Mouse (Mus musculus): ENCODE measurements at regions not wholly inside any gene's neighbourhood (a gene's known extent, or its start where the extent isn't known, plus 50 kb on each side); places are given as distances from the start of the nearest gene placed in this dataset.
A peak's percentile ranks its signal among the peaks of the same experiment; 100 is the strongest.

DNA sequence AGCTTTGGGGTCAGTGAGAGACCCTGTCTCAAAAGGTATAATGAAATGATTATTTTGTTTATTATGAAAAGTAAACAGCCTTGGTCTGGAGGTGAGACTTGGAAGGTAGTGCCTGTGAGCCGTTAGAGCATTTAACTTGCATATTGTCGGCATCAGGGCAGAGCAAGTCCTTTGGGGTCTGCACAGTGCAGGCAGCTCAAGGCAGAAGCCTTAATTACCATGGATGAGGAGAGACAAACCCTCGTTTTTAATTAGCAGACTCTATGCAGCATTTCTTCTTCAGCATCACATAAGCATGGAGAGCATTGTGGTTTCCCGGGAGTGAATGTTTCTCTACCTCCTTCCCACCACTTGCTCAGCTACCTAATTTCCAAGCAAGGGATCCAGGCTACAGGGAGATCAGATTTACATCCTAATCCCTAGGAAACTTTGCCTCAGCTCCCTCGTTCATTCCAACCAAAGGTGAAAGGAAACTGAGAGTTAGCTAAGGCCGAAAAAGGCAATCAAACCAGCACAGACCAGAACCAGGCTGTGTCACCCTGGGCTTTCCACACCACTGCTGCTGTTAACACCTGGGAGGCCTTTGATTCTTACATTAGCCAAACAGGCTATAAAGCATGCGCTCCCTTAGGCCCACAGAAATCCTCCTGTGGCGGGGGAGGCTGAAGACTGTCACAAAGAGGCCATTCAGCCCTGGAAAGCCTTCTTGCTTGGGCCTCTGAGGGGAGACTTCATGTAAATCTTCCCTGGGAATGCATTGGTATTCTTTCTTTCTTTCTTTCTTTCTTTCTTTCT is 120.9 kb upstream of the Trib2 start:
- DNase-seq, result no peak

DNA sequence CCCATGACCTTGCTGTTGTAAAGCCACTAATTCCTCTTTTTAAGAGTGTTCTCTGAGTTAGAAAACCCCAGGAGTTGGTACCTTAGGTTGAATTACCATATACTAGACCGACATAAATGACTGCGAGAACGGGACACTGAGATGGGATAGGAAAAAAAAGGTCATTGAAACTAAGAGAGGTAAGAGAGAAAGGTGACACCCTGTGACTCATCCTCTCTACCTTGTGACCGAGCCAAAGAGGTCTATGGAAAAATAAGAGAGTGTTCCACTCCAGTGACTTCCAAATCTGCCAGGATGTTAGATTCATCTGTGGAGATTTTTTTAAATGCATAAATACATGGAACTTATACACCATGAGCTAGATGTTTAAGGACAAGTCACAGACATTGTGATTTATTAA is 115.3 kb upstream of the Trib2 start:
- DNase-seq, result no peak

DNA sequence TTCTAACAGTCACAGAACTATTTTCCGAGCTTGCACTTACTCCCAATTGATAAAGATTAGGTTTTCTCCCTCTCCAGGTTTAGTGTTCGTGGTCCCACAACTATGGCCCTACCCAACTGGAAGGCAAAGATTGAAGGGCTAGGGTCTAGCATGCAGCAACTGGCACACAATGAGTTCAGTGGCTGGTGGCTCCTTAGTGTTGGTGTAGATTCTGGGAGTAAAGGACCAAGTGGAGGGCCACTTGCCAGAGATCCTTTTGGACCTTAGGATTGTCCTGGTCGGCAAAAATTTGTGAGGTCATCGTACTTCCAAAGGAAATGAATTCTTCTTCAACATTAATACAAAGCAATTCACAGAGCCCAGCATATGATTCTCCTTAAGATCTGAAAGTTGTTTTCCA is 114.8 kb upstream of the Trib2 start:
- DNase-seq, result no peak

DNA sequence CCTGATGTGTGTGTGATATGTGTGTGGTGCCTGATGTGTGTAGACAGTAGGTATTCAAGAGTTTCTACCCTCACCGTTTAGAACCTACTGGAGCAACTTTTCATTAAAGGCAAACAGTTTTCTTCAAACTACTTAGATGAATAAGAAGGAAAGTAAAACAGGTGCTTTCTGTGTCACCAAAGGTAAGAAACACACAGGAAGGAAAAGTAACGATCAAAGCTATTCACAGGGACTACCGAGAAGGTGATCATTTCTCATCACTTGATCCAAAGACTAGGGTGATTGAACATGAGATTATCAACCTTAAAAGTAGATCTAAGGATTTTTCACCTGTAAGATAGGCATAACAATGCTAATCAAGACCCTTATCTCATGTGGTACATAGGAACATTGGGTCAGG is 113.4 kb upstream of the Trib2 start:
- no peak for DNase-seq

DNA sequence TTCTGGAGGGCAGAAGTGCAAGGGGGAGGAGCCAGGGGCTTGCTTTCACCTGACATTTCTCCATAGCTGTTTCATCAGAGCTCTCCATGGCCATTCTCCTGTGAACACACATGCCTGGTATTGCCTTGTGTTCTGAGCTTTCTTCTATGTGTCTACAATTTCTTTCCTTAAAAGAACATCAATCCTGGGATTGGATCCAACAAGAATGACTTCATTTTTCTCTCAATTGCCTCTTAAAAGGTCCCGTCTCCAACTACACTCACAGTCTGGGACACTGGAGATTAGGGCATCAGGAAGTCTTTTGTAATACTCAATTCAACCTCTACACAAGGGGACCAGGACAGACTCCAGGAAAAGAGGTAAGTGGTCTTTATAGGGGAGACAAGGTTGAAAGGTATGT is 112.8 kb upstream of the Trib2 start:
- no peak for DNase-seq

DNA sequence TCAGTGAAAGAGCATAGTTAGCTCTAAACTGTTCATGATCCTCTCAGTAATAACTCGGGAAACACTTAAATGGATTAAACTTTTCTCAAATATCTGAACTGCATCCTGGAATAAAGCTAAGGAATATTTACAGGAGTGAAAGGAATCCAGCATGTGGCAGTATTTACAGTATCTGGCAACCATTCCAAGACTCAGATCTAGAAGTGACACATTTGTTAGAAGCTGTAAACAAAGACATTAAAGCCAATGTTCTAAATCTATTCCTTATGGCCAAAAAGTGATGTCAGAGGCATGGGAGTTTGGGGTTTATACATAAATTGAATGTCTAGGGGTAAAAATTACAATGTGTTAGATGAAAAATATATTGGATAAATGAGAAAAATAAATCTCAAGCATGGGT is 101.6 kb upstream of the Trib2 start:
- no peak for DNase-seq

DNA sequence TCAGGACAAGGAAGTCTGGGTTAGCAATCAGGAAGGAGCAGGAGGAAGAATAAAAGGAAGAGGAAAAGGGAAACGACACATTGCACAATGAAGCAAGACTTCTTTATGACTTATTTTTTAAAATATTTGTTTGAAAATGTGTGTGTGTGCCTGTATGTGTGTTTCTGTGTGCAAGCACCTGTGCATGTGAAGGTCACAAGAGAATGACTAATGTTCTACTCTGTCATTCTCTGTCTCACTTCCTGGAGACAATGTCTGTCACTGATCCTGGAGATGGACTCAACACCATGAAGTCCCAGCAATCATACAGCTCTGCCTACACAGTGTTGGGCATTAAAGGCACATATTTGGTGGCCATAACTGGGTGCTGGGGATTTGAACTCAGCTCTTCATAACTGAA is 96.2 kb upstream of the Trib2 start:
- no peak for DNase-seq

DNA sequence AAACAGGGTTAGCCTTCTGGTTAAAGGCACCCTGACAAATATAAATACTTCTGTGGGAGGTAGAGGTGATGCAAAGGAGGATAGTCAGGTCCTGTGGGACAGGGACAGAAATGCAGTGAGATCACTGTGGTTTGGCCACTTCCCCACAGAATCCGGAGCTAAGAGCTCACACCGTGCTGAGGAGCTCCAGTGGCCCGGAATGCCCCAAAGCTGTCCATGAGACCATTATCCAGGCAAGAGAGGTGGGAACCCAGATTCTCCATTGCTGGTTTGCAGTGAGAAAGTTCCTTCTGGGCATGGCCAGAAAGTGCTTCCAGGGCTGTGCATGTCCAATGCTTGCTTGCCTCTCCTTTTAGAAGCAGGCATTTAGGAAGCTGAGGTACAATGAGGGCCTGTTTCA is 95.8 kb upstream of the Trib2 start:
- DNase-seq, result no peak

DNA sequence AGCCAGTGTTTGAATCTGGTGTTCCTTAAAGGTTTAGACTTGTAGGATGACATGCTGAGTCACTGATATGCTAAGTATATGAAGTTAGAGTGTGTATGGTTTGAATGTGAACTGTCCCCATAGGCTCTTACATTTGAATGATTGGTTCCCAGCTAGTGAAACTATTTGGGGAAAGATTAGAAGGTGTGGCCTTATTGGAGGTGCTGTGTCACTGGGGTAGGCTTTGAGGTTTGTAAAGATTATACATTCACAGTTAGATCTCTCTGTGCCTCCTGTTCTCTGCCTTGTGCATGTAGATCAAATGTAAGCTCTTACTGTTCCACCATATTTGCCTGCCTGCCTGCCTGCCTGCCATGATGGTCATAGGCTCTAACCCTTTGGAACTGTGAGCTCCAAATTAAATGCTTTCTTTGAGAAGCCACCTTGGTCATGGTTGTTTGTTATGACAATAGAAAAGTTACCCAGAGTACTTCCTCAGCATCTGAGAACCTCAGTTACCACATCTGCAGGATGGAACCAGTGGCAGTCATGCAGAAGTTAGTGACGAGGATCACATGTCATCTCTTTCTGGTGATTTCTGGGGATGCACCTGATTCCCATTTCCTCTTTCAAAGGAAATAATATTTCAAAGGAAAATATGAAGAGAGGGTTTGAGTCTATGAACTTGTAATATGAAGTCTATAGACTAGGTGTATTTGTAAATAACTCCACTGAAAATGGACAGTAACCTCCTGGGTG is 94.7 kb upstream of the Trib2 start:
- no peak for DNase-seq

DNA sequence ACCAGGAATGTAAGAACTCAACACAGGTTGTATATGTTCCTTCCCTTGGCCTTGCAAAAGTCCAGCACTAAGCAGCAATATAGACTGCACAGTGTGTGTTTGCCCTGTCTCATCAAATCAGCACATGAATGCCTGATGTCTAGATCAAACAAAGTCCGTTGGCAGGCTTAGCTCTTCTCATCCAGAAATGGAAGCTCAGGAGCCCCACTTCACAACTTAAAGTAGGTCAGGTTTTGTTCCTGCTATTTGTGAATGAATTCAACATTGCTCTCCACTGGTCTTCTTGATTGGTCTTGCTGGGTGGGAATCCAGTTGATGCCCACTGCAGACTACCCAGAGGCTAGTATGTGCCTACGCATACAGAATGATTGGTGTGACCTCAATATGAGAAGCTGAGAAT is 80.8 kb upstream of the Trib2 start:
- DNase-seq, result no peak

DNA sequence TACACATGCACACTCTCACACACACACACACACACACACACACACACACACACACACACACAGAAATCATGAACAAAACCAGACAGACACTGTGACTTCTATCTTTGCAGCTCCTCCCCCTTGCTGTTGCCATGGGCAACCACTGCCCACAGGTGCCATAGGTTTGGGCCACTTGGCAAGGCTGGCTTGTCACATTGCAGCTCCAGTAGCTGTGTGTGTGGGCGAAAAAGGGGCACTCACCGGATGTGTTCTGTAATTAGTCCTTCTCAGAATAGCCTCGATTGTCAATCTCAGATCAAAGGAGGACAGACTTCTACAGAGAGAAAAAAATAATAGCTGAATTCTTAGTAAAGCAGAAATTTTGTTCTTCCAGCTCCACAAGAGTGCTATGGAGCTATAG is 79.8 kb upstream of the Trib2 start:
- peak; percentile 26 for DNase-seq

DNA sequence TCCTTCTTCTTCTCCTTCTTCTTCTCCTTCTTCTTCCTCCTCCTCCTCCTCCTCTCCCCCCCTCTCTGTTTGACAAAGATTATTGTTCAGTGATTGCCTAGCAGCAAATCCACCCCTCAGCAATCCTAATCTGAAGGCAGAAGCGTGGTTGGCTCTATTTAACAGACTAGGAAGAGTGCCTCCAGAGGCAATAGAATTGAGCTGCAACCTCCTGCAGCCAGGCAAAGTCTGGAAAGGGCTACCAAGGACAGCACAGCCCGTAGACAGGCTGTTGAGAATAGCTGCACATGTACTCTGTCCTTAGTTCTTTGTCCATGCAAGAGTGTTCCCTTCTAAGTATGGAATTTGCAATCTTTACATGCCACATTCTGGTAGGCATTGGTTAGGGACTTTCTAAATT is 78.5 kb upstream of the Trib2 start:
- DNase-seq, result no peak

DNA sequence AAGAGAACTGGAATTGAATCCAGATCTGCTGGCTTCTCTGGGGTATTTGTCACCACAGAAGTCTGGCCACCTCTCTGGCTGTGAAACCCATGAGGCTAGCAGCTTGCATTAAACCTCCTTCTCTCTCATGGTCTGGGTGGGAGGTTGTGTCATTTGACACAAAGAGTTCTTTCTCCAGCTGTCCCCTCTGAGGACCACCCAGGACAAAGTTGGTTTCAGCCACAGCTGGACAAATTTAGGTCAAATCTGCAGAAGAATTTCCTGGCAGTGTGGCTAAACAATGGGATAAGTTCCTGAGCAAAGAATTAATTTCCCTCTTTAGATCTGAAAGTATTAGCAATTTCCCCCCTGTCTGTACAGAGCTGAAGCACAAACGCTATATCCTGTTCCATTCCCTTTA is 73.9 kb upstream of the Trib2 start:
- DNase-seq, result no peak

DNA sequence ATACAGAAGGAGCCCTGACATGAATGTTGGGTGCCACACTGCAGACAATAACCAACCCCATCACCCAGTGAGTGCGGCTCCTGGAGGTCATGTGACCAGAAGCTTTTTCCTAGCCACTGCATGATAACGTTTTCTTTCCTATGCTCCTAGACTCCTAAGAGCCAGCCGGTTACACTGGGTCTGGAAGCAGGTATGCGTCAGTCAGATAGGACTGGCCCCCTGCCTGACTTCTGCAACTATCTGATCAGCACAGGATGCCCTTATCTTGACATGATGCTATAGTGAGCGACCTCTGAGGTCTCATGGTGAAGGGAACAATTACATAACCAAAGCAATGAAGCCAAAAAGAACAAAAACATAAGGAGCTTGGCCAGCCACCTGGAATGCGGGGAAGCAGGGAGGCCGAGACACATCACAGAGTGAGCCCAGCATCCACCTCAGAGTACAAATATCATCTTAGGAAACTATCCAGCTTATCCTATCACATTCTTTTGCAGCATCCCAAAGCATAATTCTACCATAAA is 63.2 kb upstream of the Trib2 start:
- DNase-seq, result no peak
